Mouse (Mus musculus) liver, adult 2 months (tissue): ENCODE measurements at regions not wholly inside any gene's neighbourhood (a gene's known extent, or its start where the extent isn't known, plus 50 kb on each side); places are given as distances from the start of the nearest gene placed in this dataset.

Experiments
- CTCF ChIP-seq: fragments of 200-500 bp; IDR thresholded peaks from 2 replicates; pipeline ENCODE4 v1.5.1; 2011; ENCODE audit warnings: low read depth, low read length, control low read depth
- POLR2A ChIP-seq: fragments of 200-500 bp; IDR thresholded peaks from 2 replicates; pipeline ENCODE4 v1.6.1; 2011; ENCODE audit warnings: low read length, control low read depth; ENCODE audit not compliant: insufficient read depth; ENCODE audit errors: extremely low read depth

DNA sequence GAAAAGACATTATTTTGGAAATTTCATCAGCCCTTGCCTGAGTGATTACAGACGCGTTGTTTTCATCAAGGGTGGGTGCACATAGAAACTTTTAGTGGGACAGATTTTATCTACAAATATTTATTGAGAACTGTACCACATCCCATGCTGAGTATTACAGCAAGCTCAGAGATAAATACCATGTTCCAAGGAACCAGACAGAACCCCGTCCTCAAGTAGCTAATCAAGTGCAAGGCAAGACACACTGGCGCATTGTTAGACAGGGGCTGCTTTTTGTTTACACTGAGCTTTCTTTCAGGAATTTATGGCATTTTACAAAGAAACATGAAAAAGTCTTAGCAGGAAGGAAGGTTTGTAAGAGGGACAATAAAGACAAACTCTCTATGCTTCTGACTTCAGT is 239.1 kb downstream of the Wnt5a start:
- TF ChIP-seq POLR2A (no peak), CTCF (no peak)
